Mouse (Mus musculus) left cerebral cortex, postnatal 14 days (tissue): ENCODE measurements around the gene Matn4. TPM values are rescaled to one million over a fixed set of nuclear protein-coding genes. Genes with fewer than 3 reads are reported as not detected.
A peak's percentile ranks its signal among the peaks of the same experiment; 100 is the strongest.

Experiments used
- DNase-seq, 2 experiments: peaks; one replicate each; pipeline ENCODE4 v3.0.0; 2021 to 2022; ENCODE audit warnings: low spot score in 2 of 2, mixed read lengths in 1 of 2
- intact Hi-C: fragments of 180-260 bp; cut with DNase I; formaldehyde crosslinking; loops from one replicate; pipeline ENCODE4 v1.15.1; 2025
- total RNA-seq, 2 experiments: library from RNA; stranded (reverse); gene quantifications; 2 replicates each; pipeline ENCODE4 v1.2.3; 2021

Gene Matn4
- total RNA-seq, 2 experiments from 2014 or later = 13.4 to 15.0 TPM

DNA sequence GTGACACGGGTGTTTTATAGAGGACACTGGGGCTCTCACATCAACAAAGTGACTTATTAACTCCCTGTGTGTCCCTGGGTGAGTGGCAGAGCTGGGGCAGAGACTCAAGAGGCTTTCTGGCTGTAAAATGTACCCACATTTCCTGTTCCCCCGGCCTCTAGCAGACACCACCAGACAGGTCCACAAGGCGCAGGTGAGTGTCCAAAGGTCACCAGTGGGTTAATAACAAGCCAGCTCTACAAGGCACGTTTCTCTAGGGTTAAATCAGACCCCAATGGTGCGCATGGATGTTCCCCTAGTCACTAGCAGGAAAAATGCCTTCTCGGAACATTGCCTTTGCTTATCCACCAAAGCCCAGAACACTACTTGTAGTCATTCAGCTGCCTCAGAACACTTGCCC is 32.8 kb upstream of the Matn4 start:
- intact Hi-C loops = no loop called here
- no peak for DNase-seq

DNA sequence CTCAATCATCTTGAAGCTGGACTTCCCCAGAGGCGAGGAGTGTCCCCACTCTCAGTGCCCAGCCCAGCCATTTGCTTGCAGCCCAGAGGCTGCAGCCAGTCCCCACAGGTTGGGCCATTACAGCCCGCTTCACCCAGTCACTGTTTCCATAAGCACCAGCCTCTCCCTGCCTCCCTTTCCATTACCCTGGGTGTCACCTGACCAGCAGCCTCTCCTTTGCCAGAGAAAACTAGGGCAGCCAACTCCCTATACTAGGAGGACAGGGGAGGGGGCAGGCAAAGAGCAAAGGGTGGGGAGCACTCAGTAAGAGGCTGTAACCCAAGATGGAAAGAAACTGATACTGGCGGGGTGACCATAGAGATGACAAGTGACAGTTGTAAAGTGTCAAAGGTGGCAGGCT is 32.0 kb upstream of the Matn4 start:
- intact Hi-C loops = no loop called here
- DNase-seq = no peak

DNA sequence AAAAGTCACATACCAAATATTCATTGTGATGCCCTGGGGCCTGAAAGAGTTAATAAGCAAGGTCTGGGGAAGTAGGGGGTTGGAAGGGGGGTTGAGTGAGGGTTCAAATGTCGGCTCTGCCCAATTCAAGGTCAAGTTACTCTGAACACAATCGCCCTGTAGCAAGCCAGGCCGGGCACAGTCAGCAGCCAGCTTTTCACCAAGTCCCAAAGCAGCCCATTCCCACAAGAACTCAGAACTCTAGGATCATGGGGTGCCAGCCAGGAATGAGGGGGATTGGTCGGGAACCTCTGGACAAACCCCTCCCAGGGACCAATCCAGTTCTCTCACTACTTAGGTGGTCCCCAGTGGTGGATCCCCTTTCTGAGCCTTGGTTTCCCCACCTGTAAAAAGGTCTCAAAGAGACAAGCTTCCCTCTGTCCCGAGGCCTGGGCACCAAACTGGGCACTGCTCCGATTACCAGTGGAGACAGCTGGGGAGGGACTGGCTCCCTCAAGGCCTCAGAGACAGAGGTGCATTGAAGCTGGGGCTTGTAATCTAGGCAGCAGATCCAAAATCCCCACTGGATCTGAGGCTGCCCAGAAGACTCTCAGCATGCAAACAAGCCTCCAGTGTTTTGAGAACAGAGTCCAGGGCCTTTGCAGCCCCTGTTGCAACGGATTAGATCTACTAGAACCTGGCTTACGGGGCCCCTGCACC is 31.4 kb upstream of the Matn4 start:
- peak; percentile 21 to 32 for DNase-seq

DNA sequence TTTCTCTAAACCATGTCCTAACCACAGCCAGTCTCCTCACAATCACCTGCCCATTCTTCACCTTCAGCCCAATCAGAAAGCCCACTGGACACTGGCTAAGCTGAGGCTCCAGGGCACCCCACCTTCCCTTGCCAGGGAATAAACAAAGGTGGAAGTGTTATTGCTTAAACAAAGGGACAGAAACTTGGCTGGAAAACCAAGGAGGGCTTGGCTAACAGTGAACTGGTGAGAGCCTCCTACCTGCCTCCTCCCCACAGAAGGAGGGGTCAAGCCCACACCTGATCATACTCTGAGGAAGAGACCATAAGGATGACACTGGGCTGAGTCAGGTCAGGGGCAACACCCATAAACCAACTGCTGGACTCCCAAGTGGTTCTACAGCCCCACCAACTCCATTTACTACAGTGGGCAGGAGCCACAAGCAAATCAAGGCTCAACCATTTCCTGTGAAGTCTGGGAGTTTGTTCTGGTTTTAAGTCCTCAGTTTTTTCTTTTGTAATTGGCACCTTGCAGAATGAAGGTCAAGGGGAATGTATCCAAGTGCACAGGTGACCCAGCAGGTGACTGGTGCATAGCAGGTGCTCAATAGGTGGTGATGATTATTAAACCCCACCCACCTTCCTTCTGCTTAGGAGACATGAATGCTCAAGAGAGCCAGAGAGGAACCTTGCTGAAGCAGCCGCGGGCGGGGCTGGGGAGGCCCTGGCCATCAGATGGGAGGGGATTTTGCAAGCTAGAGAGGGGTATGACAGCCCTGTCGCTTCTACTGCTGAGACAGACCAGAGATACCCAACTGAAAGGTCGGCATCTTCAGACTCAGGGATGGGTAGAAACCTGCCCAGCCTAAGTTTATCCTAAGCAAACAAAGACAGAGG is 30.5 kb upstream of the Matn4 start:
- intact Hi-C loops = no loop called here
- DNase-seq = no peak

More for the DNA sequence above, 31.4 kb upstream of the Matn4 start:
- intact Hi-C loops = no loop called here

DNA sequence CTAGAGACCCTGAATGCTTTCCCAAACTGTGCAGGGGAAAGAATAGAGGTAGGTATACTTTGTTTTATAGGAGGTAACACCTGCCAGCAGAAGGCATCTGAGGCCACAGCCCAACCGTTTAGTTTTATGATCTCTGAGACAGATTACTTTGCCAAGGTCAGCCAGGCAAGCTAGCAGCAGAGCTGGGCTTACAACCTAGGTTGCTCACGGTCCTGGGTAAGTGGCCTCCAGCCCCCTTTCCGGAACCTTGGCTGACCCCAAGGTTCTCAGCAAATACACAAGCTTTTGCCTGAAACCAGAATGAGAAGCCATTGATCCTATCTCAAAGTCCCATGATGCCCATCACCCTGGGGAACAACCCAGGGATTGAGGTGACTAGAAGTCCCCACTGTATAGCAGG is 29.7 kb upstream of the Matn4 start:
- no peak for DNase-seq
- intact Hi-C loops = no loop called here

DNA sequence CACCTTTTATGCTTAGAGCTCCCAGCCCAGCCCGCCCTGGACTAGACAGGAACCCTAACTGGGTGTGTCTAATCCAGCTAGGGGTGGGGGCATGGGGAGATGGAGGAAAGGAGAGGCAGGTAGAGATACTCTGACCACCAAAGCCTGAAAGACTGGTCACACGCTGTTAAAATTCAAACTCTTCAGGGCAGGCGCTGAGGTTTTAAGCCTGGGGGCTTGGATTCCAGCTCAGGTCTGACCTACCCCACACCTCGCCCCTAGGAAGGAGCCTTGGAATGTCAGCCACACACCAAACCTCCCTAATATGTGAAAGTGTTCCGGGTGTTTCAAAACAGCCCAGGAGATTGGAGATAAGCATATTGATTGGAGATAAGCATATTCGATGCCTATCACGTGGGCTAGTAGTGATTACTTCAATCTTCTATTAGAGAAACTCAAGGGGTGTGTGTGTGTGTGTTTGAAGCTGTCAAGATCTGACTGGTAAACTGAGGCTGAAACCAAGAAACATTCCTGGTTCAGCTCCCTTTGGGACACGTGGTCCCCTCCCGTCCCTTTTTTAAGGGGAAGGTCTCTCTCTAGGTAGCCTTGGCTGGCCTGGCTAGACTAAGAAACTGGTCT is 28.4 kb upstream of the Matn4 start:
- DNase-seq = no peak
- intact Hi-C loops = no loop called here

DNA sequence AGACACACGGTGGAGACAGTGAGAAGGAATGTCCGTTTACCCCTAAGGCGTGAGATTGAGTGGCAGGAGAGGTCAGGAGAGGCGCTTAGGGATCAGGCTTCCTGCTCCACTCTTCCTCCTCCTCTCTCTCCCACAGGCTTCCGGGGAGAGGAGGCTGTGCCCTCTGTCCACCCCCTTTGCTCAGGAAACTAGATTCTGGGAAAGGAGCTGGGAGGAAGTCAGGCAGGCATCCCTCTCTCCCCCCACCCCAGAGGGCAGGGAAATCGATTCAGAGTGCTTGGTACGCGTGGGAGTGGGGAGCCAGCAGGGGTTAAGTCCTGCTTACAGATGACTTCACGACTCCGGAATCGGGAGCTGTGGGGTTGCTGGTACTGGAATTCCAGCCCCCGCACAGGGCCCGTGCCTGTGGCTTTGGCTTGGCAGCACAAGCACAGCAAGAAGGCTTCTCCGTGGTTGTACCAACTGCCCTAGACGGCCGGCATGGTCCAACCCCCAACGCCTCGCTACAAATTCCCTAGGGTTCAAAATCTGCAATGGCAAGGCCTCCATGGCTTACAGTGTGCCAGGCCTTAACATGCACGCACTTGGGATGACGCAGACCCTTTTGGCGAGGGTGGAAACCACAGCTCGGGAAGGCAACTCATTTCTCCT is 27.7 kb upstream of the Matn4 start:
- no peak for DNase-seq
- intact Hi-C loops = no loop called here

DNA sequence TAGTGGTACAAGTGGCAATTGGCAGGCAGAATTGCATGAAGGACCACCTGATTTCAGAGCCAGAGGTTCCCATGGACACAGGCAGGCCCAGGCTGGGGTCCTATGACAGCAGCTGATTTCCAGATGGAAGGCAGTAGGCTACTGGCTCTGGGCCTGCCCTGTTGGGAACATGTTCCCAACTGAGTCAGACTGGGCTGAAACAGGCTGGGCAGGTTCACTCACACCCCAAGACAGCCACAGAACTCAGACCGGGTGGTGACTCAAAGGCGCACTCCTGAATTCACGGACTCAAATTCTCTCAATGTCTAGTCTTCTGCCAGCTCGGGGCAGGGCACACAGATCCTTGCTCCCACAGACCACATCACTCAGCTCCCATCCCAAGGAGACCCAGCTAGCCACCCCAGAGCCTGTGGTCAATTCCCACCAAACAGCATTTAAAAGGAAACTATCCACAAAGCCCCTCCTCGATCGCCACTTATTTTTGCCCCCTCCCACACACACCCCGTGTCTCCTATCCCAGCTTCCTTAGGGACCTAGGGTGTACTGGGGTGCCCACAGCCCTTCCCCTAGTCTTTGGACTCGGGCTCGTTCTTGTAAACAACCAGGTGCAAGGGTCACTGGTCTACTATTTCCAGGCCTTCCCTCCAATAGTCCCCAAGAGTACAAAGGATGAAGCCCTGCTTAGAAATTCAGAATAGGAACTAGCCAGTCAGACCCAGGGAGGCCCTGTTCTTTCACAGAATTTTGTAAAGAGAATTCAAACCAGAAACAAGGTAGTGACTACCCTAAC is 26.9 kb upstream of the Matn4 start:
- intact Hi-C loops = no loop called here
- DNase-seq = no peak

DNA sequence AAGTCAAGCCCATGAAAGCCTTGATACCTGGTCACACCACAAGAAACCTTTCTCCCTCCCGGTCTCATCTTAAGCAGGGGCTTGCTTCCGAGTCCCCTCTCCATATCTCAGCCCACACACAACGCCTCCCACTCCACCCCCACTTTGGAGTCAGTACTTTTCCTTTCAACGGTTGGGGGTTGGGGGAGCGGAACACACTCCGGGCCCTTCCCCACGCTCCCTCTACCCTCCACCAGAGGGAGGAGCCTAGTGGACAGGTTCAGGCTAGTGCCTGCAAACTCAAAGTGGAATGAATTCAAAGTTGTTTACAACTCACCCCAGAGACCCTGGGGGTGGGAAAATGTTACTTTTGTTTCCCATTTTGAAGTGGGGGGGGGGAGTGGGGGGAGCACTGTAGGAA is 25.7 kb upstream of the Matn4 start:
- intact Hi-C loops = no loop called here
- DNase-seq = no peak

DNA sequence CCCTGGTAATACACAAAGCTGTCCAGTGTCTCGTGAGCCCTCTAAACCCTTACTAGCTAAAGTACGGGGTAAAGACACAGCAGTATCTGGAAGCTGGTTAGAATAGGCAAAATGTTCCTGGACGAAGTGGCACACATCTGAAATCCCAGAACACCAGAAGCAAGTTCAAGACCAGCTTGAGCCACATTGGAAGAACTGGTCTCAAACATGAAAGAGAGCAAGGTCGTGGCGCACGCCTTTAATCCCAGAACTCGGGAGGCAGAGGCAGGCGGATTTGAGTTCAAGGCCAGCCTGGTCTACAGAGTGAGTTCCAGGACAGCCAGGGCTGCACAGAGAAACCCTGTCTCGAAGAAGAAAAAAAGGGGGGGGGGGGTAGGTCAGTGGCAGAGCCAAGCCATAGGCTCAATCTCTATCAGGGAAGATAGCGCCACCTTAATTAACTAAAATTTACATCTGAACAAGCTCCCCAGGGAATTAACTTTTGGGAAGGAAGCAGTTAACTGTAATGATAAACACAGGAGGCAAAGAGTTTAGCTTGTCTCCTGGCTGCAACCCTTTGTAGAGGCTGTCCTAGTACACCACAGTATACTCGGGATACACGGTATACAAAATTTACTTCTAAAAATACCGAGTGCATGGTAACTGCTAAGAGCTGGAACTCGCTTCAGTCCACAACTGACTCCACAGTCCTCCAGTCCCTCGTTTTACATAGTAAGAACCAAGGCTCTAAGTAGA is 25.1 kb upstream of the Matn4 start:
- intact Hi-C loops = no loop called here

DNA sequence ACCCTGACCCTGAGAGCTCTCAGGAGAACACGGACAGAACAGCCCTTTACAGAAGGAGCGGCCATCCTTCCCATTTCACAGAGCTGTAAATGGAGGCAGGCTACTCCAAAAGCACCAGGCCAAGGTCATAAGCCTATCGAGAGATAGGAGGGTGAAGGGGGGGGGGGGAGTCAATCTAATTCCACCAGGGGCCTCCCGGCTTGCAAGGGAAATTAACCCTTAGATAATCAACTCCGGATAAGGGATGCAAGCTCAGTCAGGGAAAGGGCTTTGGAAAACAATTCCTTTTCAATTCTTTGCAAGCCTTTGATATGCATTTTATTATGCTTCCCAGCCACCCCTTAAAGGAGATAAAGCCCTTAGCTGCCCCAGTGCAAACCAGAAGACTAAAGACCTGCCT is 23.5 kb upstream of the Matn4 start:
- intact Hi-C loops = no loop called here

More for the DNA sequence above, 25.1 kb upstream of the Matn4 start:
- DNase-seq = no peak

DNA sequence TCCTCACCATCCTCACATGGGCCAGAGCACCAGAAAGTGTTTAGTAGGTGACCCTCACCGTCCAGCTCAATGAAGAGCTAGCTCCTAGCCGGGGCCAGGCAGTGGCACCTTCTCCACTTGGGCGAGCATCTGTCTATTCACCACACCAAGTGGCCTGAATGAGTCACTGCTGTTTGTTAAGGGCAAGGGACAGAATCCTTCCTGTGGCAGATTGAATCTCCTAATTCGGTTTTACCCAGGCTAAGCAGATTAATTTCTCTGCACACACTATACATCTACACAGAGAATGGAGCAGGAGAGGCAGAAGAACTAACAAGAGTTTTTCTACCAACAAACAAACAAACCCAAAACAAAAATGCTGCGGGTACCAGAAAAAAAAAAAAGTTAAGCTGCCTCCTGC is 22.0 kb upstream of the Matn4 start:
- intact Hi-C loops = no loop called here
- no peak for DNase-seq

More for the DNA sequence above, 23.5 kb upstream of the Matn4 start:
- no peak for DNase-seq

DNA sequence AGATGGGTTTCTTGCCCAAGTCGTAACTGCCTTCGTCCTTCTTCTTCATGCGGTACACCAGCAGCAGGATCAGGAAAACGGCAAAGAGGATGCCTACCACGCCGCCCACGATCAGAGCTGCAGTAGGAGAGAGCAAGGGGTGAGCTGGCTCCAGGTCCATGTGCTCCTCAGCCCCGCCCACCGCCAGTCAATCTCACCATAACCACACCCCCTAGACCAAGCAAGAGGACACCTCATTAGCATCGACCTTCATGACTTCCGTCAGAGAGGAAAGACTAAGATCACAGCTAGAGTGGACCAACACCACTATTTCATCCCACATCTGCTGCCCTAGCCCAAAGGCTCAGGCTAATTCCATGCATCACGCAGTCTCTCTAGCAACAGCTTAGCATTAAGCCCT is 21.2 kb upstream of the Matn4 start:
- intact Hi-C loops = no loop called here
- no peak for DNase-seq

DNA sequence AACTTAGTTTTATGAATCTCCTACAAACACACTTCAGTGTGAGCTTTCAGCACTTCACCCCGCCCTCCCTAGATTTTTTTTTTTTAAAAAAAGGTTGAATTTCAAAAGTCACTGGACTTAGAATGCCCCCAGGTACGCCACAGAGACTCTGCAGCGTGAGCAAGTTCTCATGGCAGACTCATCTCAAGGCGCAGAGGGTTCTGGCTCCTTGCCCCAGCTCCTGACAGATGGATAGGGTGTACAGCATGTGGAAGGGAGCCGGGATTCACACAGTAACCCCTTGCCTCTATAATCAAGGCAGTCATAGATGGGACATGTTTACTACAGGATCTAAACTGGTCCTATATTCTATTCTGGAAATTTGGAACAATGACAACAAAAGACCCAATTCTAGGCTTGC is 20.4 kb upstream of the Matn4 start:
- intact Hi-C loops = no loop called here
- DNase-seq = no peak

DNA sequence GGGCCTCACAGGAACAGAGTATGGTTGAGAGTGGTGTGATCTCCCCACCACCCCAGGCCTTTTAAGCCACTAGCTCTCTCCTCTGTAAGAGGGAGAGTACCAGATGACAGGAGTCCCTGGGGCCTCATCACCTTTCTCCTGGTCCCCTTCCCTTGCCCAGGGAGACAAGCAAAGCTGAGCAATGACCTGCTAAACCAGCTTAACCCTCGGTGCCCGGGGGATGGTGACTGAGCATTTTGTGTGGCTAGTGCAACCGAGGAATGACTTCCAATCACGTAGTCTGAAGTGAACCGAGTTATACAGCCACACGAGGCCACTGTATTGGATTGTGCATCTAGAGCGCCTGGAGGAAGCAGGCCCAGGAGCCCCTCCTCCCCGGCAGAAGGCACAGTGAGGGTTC is 19.4 kb upstream of the Matn4 start:
- intact Hi-C loops = no loop called here
- no peak for DNase-seq

DNA sequence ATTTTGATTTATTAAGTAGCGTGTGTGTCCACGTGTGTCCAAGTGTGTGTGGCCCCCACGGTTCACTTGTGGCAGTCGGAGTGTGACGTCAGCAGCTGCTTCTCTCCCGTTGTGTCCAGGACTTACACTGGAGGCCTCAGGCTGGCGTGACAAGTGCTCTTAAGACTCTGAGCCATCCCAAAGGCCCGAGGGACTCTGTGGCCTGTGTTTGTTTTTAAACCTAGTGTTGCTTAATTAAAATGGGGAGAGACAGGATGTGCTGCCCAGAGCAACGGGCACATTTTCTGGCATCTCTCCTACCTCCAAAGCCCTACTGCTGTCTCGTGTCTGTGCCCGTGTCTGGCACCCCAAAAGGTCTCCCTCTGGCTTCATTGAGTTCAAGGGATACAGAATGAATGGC is 18.5 kb upstream of the Matn4 start:
- intact Hi-C loops = no loop called here

DNA sequence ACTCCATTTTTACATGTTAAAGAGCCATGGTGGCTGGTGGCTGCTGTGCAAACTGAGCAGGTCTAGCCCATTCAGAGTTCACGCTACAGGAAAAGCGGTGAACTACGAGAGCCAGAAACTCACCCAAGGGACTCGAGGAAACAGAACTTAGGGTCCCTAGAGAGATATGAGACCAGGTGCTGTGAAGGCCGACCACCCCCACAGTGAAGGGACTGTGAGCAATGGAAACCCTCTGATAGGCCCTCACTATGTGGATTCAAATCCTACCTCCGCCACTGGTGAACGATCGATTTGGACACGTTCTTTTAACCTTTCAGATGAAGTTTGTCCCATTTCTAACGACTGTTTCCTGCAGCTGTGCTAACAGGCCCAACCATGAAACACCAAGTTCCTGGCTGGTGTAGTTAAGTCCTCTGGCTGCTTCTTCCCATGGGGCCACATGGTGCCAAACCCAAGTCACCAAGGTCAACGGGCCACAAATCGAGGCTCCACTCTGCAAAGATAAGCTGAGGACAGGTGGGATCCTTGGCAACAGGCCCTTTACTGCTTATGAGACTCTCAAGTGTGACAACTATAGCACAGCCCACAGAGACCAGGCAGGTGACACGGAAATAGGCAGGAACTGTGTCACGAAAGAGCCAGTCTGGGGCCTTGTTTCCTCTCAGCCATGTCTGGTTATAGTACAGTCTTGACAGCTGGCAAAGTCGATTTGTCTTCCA is 17.9 kb upstream of the Matn4 start:
- intact Hi-C loops = no loop called here
- no peak for DNase-seq

More for the DNA sequence above, 18.5 kb upstream of the Matn4 start:
- peak; percentile 22 to 28 for DNase-seq

DNA sequence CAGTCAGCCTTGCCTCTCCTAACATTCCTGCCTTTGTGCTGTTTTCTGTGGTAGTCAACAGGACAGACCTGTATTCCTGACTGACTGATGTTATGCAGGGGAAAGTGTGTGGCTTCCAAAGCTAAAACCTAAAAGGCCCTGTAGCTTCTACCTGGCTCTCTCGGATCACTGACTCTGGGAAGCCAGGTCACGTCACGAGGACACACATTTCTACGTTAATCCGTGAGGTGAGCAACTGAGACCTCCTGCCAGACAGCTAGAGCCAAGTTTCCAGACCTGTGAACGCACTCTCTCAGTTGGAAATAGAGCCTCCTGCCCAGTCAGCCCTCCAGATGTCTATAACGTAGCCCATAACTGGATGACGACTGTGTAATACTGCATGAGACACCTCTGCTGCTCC is 17.0 kb upstream of the Matn4 start:
- intact Hi-C loops = no loop called here
- DNase-seq = no peak
